Mouse (Mus musculus) stomach, postnatal 0 days (tissue): ENCODE measurements at regions not wholly inside any gene's neighbourhood (a gene's known extent, or its start where the extent isn't known, plus 50 kb on each side); places are given as distances from the start of the nearest gene placed in this dataset.

Experiments used
- CTCF ChIP-seq: IDR thresholded peaks from 2 replicates; pipeline ENCODE4 v1.5.1; 2016; ENCODE audit warnings: antibody characterized with exemption, low read depth, mild to moderate bottlenecking, moderate library complexity
- EP300 ChIP-seq: optimal IDR thresholded peaks from 2 replicates; pipeline ENCODE3; 2016; ENCODE audit warnings: antibody characterized with exemption

DNA sequence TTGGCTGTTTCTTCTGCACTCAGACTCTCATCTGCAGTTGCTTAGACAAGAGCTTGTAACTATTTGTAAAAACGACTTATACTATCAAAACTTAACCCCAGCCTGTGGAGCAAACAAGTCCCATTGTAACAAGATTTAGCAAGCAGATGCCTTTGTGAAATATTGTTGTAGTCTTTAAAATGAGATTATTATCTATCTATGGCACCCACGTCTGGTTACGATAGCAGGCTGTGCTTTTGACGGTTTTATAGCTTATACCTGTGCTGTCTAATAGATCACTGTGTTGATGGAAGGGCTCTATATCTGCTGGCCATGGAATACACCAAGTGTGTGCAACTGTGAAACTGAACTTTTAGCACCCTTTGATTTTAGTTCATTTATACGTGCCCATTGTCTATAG is 130.9 kb upstream of the Nr3c2 start:
- TF ChIP-seq CTCF (no peak), EP300 (no peak)
